Mouse (Mus musculus) thymus, adult 18-20 months (tissue): ENCODE data around the gene Tcf20.

Experiments used
- DNase-seq, 2 experiments: peaks; one replicate each; pipeline ENCODE4 v3.0.0; 2022; ENCODE audit warnings: mixed read lengths in 2 of 2

Gene Tcf20

GRCm38 (mm10) chr15:82992079-82992783, 4.6 kb upstream of the Tcf20 start:
- DNase-seq, result no peak

DNA sequence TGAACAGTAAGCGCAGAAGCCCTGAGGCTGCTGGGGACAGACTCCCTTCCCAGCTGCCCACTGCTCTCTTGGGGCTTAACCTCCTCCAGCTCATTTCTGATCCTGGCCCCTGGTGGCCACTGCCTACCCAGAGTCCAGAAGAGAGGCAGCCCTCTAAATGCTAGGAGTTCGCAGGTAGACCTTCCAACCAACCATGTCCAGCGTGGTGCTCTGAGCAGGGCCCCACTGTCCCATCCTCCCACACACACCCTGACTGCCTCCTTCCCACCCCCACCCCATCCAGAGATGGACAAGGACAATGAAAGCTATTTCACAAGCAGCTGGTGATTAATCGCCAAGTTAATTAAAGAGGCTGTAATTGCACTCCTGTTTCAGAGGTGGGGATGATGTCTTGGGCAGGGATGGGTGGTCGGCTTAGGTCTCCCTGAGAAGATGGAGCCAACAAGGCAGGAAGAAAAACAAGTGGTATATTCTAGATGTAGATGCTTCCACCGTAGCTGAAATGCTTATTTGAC, 1.6 kb upstream of the Tcf20 start:
- no peak for DNase-seq

DNA sequence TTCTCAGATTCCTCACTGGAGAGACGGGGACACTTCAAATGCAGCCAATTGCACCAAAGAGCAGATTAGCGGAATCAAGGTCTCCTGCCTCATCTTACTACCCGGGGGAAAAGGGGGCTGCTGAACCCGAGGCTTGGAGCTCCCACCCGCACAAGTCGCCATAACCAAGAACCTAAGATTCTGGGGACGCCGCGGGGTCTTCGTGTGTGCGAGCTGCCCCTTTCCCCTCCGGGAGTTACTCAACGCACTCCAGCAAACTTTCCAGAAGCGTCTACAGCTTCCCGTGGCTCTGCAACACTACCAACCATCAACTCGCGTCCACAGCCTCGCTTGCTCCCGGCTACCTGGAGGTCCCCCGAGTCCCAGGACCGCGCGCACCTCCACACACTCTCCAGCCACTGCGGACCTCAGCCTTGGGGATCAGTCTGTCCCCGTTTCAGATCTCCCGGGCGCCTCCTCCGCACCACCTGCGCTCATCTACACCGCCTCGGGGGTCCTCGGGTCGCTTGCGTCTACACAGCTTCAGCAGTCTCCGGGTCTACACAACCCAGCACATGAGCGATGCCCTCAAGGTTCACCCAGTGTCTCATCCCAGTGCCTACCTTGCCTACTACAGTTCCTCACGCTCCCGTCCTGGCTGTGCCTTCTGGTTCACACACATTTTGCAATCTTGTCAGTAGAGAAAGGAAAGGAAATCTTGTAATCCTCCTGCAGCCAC, 499 bp downstream of the Tcf20 start:
- peak in 1 of 2 experiments; percentile 27 for DNase-seq

- DNase-seq, result no peak
These were observed 3.1 kb downstream of the Tcf20 start for GRCm38 (mm10) chr15:82984574-82984973.

GRCm38 (mm10) chr15:82984097-82984496, 3.6 kb downstream of the Tcf20 start:
- no peak for DNase-seq

- DNase-seq, result no peak
These were observed 4.2 kb downstream of the Tcf20 start for GRCm38 (mm10) chr15:82983416-82984026.

- DNase-seq, result no peak
These were observed 4.8 kb downstream of the Tcf20 start for GRCm38 (mm10) chr15:82982724-82983415.

DNA sequence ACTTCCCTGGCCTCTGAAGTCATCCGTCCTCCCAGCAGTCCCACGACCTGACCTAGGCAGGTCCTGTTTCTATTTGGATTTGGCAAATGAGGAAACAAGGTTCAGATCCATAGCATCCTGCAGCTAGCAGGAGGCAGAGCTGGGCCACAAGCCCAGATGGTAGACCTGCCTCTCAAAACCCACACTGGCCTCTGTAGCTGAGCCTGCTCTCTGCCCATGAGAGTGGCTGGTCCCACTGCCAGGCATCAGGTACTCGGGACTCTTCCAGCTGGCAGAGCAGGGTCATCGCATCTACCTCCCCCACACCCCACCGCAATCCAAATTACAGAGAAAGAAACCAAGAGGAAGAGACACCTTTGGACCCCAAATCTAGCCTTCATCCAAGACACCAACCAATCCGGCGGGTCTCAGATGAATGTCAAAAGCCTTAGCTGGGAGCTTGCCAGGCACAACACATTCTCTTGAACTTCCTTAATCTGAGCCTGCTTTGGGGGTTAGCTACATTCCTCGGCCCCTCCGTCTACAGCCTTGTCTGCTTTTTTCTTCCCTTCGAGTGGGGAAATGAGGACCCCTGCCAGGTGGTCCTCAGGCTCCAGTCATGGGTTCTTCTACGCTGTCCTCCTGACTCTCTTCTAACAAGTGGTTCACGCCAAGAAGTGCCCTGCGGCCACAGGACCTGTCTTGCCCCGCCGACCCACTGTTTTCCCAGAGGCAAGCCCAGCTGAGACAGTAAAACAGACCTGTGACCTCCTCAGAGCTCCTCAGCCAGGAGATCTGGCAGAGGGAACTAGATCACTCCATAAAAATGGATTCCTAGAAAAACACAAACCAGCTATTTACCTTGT, 5.8 kb downstream of the Tcf20 start:
- DNase-seq, result no peak

- DNase-seq, result no peak
These were observed 8.1 kb downstream of the Tcf20 start for GRCm38 (mm10) chr15:82979531-82979930.

DNA sequence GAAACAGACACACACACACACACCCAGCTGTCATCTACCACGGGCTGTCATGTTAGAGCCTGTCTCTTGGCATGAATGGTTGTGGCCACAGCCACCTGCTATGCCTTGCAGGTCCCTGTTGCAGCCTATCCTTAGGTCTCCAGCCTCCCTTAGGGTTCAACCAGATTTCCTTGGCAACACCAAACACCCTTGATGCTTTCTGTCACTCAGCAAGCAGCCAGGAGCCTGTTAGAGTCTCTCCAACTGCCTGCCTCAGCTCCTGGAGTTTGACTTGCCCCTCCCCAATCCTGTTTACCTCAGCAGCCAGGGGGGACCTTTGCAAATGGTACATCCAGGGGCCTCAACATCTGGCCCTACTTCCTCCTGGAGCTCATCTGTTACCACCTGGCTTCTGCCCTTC, 13.2 kb downstream of the Tcf20 start:
- DNase-seq, result no peak

DNA sequence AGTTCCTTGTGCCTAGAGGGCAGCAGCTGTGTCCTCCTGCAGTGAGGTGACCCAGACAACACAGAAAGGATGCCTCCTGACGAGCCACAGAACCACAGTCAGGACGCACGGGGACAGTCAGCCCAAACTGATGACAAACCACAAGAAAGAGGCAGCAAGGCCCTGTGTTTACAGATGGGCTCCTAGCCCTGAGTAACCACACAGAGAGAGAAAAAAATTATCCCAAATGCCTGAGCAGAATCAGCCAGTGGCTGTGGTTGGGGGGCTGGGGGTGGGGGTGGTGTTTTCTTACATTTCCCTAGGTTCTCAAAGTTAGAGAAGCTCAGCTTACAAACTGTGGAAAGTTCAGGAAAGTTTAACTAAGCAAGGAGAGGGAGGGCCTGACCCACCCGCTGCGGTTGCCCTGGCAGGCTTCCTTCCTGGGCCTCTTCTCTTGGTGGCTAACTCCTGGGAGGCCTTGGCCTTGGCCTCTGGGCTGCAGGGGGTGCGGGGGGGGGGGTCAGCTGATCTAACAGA, 18.4 kb downstream of the Tcf20 start:
- DNase-seq, result no peak

GRCm38 (mm10) chr15:82968449-82968848, 19.2 kb downstream of the Tcf20 start:
- DNase-seq, result peak; percentile 61 to 68

DNA sequence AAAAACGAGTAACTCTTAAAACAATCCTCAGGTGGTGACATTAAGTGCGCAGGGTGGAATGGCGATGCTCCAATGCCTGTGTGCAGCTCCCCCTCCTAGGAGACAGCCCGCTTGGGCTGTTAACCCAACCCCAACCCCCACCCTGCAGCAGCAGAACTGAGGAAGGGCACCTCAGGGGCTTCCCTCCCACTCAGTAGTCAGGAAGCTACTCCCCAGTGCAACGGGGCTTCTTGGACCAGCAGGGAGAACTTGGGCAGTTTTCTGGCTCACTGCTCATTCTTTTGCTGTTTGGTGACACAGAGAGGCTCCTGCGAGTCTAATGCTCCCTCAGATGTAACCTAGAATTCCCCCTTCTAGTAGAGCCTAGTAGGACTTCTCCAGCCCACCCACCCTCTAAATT, 19.7 kb downstream of the Tcf20 start:
- DNase-seq, result no peak

GRCm38 (mm10) chr15:82964266-82964825, 23.3 kb downstream of the Tcf20 start:
- DNase-seq, result no peak

DNA sequence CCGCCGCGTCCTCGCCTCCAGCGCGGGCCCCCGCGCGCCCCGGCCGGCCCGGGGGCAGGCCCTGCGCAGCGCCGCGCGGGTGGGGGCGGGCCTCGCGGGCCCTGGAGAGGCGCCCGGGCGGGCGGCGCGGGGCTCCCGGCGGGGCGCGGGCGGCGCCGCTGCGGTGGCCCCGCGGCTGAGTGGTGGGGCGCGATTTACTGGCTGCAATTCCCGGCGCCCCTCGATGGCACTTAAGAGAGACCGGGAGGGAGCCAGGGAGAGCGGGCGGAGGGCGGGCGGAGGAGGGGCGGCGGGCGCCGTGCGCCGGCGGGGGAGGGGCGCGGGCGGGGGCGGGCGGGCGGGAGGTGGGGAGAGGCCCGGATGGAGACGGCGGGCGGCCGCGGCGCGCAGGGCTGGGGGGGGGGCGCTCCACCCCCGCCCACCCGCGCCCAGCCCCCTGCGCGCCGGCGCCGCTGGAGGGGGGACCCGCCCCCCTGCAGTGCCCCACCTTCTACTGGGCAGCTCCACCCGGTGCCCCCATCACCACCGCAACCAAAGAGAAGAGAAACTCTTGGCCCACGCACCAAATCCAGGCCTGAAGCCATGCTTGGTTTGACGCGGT, 24.0 kb downstream of the Tcf20 start:
- DNase-seq, result no peak

- no peak for DNase-seq
These were observed 24.6 kb downstream of the Tcf20 start for GRCm38 (mm10) chr15:82963090-82963489.

DNA sequence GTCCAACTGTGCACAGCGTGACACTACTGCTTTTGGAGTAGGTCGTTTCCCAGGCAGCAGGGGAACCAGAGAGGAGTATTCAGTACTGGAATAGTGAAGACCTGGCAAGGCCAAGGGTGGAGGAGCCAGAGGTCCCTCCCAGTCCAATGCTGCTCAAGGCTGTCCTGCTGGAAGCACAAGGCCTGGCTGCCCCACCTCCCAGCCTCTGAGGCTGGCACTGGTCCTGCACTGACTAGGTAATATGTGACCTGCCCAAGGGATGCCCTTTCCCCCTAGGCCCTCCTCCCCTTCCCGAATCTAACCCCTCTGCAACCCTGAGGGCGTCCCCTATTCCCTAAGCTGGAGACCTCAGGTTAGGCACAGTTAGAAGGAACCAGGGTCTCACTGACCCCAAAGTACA, 25.1 kb downstream of the Tcf20 start:
- DNase-seq, result no peak

GRCm38 (mm10) chr15:82960786-82961561, 26.7 kb downstream of the Tcf20 start:
- DNase-seq, result no peak

- DNase-seq, result no peak
These were observed 28.5 kb downstream of the Tcf20 start for GRCm38 (mm10) chr15:82959151-82959550.

DNA sequence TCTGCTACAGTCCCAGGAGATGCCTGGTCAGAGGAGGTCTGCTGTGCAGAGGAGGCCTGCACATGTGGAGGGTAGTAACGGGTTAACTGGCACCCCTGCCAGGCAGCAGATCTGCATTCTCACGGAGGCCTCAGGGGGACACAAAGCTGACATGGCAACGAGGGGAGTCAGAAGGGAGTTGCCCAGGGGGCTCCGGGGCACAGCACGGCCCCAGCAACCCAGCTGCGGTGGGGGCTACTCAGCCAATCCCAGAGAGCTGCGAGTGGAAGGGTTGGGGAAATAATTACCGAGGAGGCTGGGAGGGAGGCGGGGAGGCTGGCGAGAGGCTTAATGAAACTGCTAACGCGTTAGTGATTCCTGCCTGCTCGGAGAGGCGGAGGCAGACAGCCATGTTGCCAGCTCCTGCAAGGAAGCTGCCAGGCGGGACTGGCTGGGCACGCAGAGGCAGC, 29.4 kb downstream of the Tcf20 start:
- DNase-seq, result no peak
